Mouse (Mus musculus): ENCODE measurements around the gene Prkcb.

GRCm38 (mm10) chr7:122371947-122372346 lies 83.4 kb downstream of the Prkcb start:
- TF ChIP-seq POLR2A (IDR thresholded peaks at IDR 0.05; ENCODE audit: insufficient read depth, low read depth, low read length), result no peak
- TF ChIP-seq CTCF (IDR thresholded peaks at IDR 0.05), result no peak
- no peak for TF ChIP-seq EP300 (IDR thresholded peaks at IDR 0.05; ENCODE audit: insufficient read depth, low read depth, low read length)

Data from heart, adult 2 months (tissue).